33 mouse cellular contexts compared by ENCODE assay signal in the genomic region with DNA sequence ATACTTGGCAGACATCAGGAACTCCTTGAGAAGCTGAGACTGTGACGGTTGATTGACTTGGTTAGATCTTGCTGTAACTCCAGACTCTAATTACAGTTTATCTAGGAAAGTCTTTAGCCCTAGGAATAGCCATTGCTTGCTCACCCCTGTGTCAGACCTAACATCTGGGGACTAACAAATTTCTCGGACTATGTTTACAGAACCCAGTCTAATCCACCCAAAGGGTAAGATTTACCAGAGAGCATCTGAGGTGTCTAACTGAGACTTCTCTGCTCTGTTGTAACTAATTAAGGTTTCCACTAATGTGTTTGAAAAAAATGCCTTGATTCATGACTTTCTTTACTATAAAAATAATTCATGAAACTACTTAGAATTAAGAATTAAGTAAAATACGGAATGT. TPM values are rescaled to one million over a fixed set of nuclear protein-coding genes. Genes with fewer than 3 reads are reported as not detected.
"Had no signal": no experiment of that assay in that cellular context is flagged by ENCODE, and none has a peak within 500 bp of the region (broad histone marks: within the 10 kb centered on the region; RNA-seq: fewer than 3 reads in every experiment).

No protein-coding gene starts in this region.

- H3K9ac ChIP-seq: embryonic facial prominence, embryonic 12.5 days; embryonic facial prominence, embryonic 13.5 days; embryonic facial prominence, embryonic 15.5 days; forebrain, embryonic 12.5 days; forebrain, embryonic 13.5 days; forebrain, embryonic 15.5 days; forebrain, postnatal 0 days had no signal

- H3K27ac ChIP-seq: embryonic facial prominence, embryonic 10.5 days; embryonic facial prominence, embryonic 12.5 days; embryonic facial prominence, embryonic 13.5 days; embryonic facial prominence, embryonic 15.5 days; forebrain, embryonic 10.5 days; forebrain, embryonic 12.5 days; forebrain, embryonic 13.5 days; forebrain, embryonic 15.5 days; gastrocnemius, adult 2 months had no signal

- H3K4me3 ChIP-seq: embryonic facial prominence, embryonic 10.5 days; embryonic facial prominence, embryonic 12.5 days; embryonic facial prominence, embryonic 13.5 days; embryonic facial prominence, embryonic 15.5 days; erythroblast, embryonic 14.5 days; forebrain, embryonic 10.5 days; forebrain, embryonic 12.5 days; forebrain, embryonic 13.5 days; forebrain, embryonic 15.5 days; gastrocnemius, adult 2 months had no signal

- ATAC-seq: forebrain, embryonic 13.5 days; forebrain, embryonic 14.5 days; forebrain, embryonic 15.5 days; forebrain, embryonic 16.5 days; forebrain, postnatal 0 days had no signal

- H3K9me3 ChIP-seq: embryonic facial prominence, embryonic 10.5 days; embryonic facial prominence, embryonic 12.5 days; embryonic facial prominence, embryonic 13.5 days; embryonic facial prominence, embryonic 15.5 days; forebrain, embryonic 10.5 days; forebrain, embryonic 12.5 days; forebrain, embryonic 13.5 days; forebrain, embryonic 15.5 days had no signal

- H3K4me1 ChIP-seq: embryonic facial prominence, embryonic 10.5 days; embryonic facial prominence, embryonic 12.5 days; embryonic facial prominence, embryonic 13.5 days; embryonic facial prominence, embryonic 15.5 days; forebrain, embryonic 10.5 days; forebrain, embryonic 12.5 days; forebrain, embryonic 13.5 days; forebrain, embryonic 15.5 days had no signal

- H3K36me3 ChIP-seq: embryonic facial prominence, embryonic 10.5 days; embryonic facial prominence, embryonic 12.5 days; embryonic facial prominence, embryonic 13.5 days; embryonic facial prominence, embryonic 15.5 days; forebrain, embryonic 10.5 days; forebrain, embryonic 12.5 days; forebrain, embryonic 15.5 days had no signal

- DNase-seq: cerebellum, adult 18-20 months; cerebellum, adult 2 months; cerebellum, adult 8-10 months; cerebellum, adult 9-10 months; cerebellum, adult 9-11 months; cerebellum, postnatal 10 days; cerebellum, postnatal 14 days; cerebellum, postnatal 25 days; cerebellum, postnatal 36 days; embryo, embryonic 11 days; forebrain, postnatal 0 days; gastrocnemius, adult 2 months; gastrocnemius, postnatal 10 days; gastrocnemius, postnatal 14 days; gastrocnemius, postnatal 25 days; gastrocnemius, postnatal 36 days; heart, adult 11 months had no signal

- H3K27me3 ChIP-seq: embryonic facial prominence, embryonic 12.5 days; embryonic facial prominence, embryonic 13.5 days; embryonic facial prominence, embryonic 15.5 days; forebrain, embryonic 12.5 days; forebrain, embryonic 13.5 days; forebrain, embryonic 15.5 days had no signal

- H3K4me2 ChIP-seq: embryonic facial prominence, embryonic 12.5 days; embryonic facial prominence, embryonic 13.5 days; embryonic facial prominence, embryonic 15.5 days; forebrain, embryonic 12.5 days; forebrain, embryonic 13.5 days; forebrain, embryonic 15.5 days had no signal

RNA-seq across cellular contexts. Expression of a gene that starts 32.2 kb away (rescaled TPM):
- polyA plus RNA-seq: cortical plate, adult 2 months; embryonic facial prominence, embryonic 10.5 days; embryonic facial prominence, embryonic 11.5 days; embryonic facial prominence, embryonic 12.5 days; embryonic facial prominence, embryonic 13.5 days; embryonic facial prominence, embryonic 14.5 days; embryonic facial prominence, embryonic 15.5 days; erythroblast, embryonic 14.5 days; forebrain, embryonic 10.5 days; forebrain, embryonic 11.5 days; forebrain, embryonic 12.5 days; forebrain, embryonic 13.5 days; forebrain, embryonic 14.5 days; forebrain, embryonic 15.5 days; forebrain, embryonic 16.5 days; frontal cortex, adult 2 months had no signal
